Mouse (Mus musculus) liver, embryonic 11.5 days (tissue): ENCODE results near the gene Ubxn6. TPM values are rescaled to one million over a fixed set of nuclear protein-coding genes. Genes with fewer than 3 reads are reported as not detected.
A peak's percentile ranks its signal among the peaks of the same experiment; 100 is the strongest.

Source experiments
- ATAC-seq: fragments of 200-750 bp; cut with Nextera tagmentation; replicated peaks from 2 replicates; pipeline ENCODE4 v1.8.0; 2017; ENCODE audit warnings: moderate number of reproducible peaks, mild to moderate bottlenecking, moderate TSS enrichment, moderate library complexity; ENCODE audit not compliant: low FRiP score
- DNase-seq: peaks from one replicate; pipeline ENCODE4 v3.0.0-alpha.2; 2017; ENCODE audit warnings: low spot score
- H3K27ac ChIP-seq: fragments of 300-500 bp; sonication (generic); 2 replicates; pipeline ENCODE4 v1.5.1; 2014; ENCODE audit warnings: mild to moderate bottlenecking, low read depth, low read length, control low read depth
- H3K27me3 ChIP-seq: fragments of 300-500 bp; sonication (generic); replicated peaks from 2 replicates; pipeline ENCODE4 v1.6.1; 2014; ENCODE audit warnings: low read length, mixed read lengths; ENCODE audit not compliant: control insufficient read depth, insufficient read depth
- H3K36me3 ChIP-seq: fragments of 300-500 bp; sonication (generic); 2 replicates; pipeline ENCODE4 v1.6.1; 2014; ENCODE audit warnings: mild to moderate bottlenecking, low read length, moderate library complexity, mixed read lengths; ENCODE audit not compliant: control insufficient read depth, insufficient read depth
- H3K4me1 ChIP-seq: fragments of 300-500 bp; sonication (generic); replicated peaks from 2 replicates; pipeline ENCODE4 v1.6.1; 2014; ENCODE audit warnings: low read length, mixed read lengths; ENCODE audit not compliant: control insufficient read depth, insufficient read depth
- H3K4me2 ChIP-seq: fragments of 300-500 bp; sonication (generic); 2 replicates; pipeline ENCODE4 v1.6.1; 2014; ENCODE audit warnings: mild to moderate bottlenecking, control low read depth, moderate library complexity
- H3K4me3 ChIP-seq: fragments of 300-500 bp; sonication (generic); 2 replicates; pipeline ENCODE4 v1.5.1; 2014; ENCODE audit warnings: low read depth, low read length, control low read depth
- H3K9ac ChIP-seq: fragments of 300-500 bp; sonication (generic); 2 replicates; pipeline ENCODE4 v1.6.1; 2014; ENCODE audit warnings: low read depth, low read length, control low read depth
- H3K9me3 ChIP-seq: fragments of 300-500 bp; sonication (generic); 2 replicates; pipeline ENCODE4 v1.6.1; 2016; ENCODE audit warnings: low read length, inconsistent platforms, mixed read lengths; ENCODE audit not compliant: control insufficient read depth
- WGBS: fragments of 180-500 bp; shearing (Covaris S2); extraction: QIAGEN DNeasy Blood & Tissue Kit; methylation state at CpG from one replicate; pipeline ENCODE4 v1.1.7; 2014; 5-methylcytosine and 5-hydroxymethylcytosine counted together
- polyA plus RNA-seq: library from polyadenylated mRNA; unstranded; fragments of >200 nt; fragmentation: Nextera tagmentation; extraction: Ambion mirVana; gene quantifications from 2 replicates; pipeline ENCODE4 v1.2.1, GENCODE M21; 2014

Ubxn6 gene
- polyA plus RNA-seq, 1 experiment from 2014 or later: 25.7 TPM

GRCm38 (mm10) chr17:56036176-56036900, 38.5 kb downstream of the Ubxn6 start, which contains the start of gene Sh3gl1:
Gene Sh3gl1 (minus strand): TSS chr17:56036635.
- under 1% methylated on average over 73 of the region's 74 CpGs for WGBS
- H3K9ac ChIP-seq: peak within 1 kb of the TSS; percentile 98
- H3K36me3 ChIP-seq: peaks cover 5% of the 10 kb centered on the region
- no peaks in the 10 kb centered on the region for H3K27me3 ChIP-seq
- peak within 1 kb of the TSS; percentile 87 for H3K4me2 ChIP-seq
- H3K27ac ChIP-seq: peak within 1 kb of the TSS; percentile 91
- peaks cover 37% of the 10 kb centered on the region for H3K4me1 ChIP-seq
- no peaks in the 10 kb centered on the region for H3K9me3 ChIP-seq
- H3K4me3 ChIP-seq: peak within 1 kb of the TSS; percentile 77
- ATAC-seq (peak; percentile 86), DNase-seq (peak; percentile 99)

GRCm38 (mm10) chr17:56035216-56035615, 39.6 kb downstream of the Ubxn6 start:
- Histone ChIP-seq H3K36me3 (peaks cover 9% of the 10 kb centered on the region), H3K9me3 (no peaks in the 10 kb centered on the region), H3K27ac (no peak overlapping the region; the same call in 1 of the 2 replicates), H3K9ac (peak overlapping the region; percentile 98), H3K4me1 (peaks cover 47% of the 10 kb centered on the region), H3K4me3 (peak overlapping the region; percentile 77), H3K4me2 (peak overlapping the region; percentile 87), H3K27me3 (no peaks in the 10 kb centered on the region)
- 70% methylated on average over 4 of the region's 4 CpGs for WGBS
- DNase-seq (no peak), ATAC-seq (no peak)

- Histone ChIP-seq H3K36me3 (peaks cover 9% of the 10 kb centered on the region), H3K9ac (no peak overlapping the region), H3K4me2 (peak overlapping the region; percentile 87), H3K9me3 (no peaks in the 10 kb centered on the region), H3K27ac (no peak overlapping the region), H3K4me3 (peak overlapping the region; percentile 4; the same call in 1 of the 2 replicates), H3K4me1 (peaks cover 47% of the 10 kb centered on the region), H3K27me3 (no peaks in the 10 kb centered on the region)
- no peak for DNase-seq
- ATAC-seq: no peak
- 83% methylated on average over 6 of the region's 6 CpGs for WGBS
These were observed 40.1 kb downstream of the Ubxn6 start for GRCm38 (mm10) chr17:56034726-56035100.

DNA sequence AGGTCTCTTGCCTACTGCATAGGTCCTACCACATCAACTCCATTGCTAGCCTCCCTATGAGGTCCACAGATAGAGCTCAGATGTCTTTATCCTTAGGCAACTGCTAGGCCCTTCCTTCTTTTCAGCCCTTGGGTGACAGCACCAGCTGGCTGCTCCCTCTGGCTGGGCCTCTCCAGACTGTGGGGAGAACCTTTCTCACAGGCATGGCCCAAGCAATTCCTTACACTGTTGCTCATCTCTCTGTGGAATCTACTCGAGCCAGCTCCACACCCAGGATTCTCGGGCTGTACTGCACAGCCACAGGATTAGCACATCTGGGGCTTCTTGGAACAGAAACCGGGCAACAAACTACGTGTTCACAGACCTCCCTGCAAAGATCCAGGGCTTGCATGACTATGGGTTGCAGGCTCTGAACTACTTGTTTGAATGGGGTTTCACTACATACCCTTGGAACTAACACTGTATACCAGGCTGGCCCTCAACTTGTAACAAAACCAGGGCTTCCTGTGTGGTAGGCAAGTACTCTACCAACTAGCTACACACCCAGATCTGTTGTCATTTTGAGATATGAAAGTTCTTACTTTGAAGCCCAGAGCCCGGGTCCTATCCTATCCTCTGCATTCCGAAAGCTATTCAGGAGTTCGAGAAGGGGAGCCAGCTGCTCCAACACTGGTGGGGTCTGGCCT, 40.6 kb downstream of the Ubxn6 start:
- no peak overlapping the region for H3K9ac ChIP-seq
- peaks cover 47% of the 10 kb centered on the region for H3K4me1 ChIP-seq
- peak overlapping the region; percentile 87 for H3K4me2 ChIP-seq
- H3K27me3 ChIP-seq: no peaks in the 10 kb centered on the region
- ATAC-seq (no peak), DNase-seq (no peak)
- peaks cover 13% of the 10 kb centered on the region for H3K36me3 ChIP-seq
- 80% methylated on average over 7 of the region's 7 CpGs for WGBS
- H3K27ac ChIP-seq: 0 out of 2 replicates have a peak overlapping the region, but pooled peaks have one; percentile 23
- 0 out of 2 replicates have a peak overlapping the region, but pooled peaks have one; percentile 4 for H3K4me3 ChIP-seq
- H3K9me3 ChIP-seq: no peaks in the 10 kb centered on the region

DNA sequence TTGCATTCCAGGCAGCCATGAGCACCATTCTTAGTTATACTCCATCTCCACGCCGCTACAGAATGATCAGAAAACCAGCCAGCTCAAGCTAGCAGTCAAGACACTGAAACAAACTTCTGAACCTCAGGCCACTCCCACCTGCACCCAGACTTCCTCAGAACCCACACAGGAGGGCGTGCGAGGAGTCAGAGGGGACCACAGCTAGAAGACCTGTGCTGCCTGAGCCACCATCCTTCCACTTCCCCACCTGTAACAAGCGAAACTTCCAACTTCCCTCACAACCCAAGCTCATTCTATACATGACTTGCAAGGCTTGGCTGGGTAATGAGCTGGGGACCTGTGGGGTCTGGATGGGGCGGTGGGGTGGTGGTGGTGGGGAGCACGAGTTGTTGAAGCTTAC, 42.0 kb downstream of the Ubxn6 start:
- Histone ChIP-seq H3K4me2 (no peak overlapping the region), H3K9me3 (no peaks in the 10 kb centered on the region), H3K27ac (no peak overlapping the region), H3K9ac (no peak overlapping the region), H3K36me3 (peaks cover 19% of the 10 kb centered on the region), H3K4me3 (no peak overlapping the region), H3K4me1 (peaks cover 47% of the 10 kb centered on the region), H3K27me3 (no peaks in the 10 kb centered on the region)
- 68% methylated on average over 7 of the region's 7 CpGs for WGBS
- DNase-seq (no peak), ATAC-seq (no peak)

- no peaks in the 10 kb centered on the region for H3K27me3 ChIP-seq
- no peaks in the 10 kb centered on the region for H3K9me3 ChIP-seq
- ATAC-seq (no peak), DNase-seq (no peak)
- no peak overlapping the region for H3K27ac ChIP-seq
- no peak overlapping the region for H3K4me2 ChIP-seq
- no peak overlapping the region for H3K9ac ChIP-seq
- WGBS: 74% methylated on average over 6 of the region's 6 CpGs
- H3K36me3 ChIP-seq: peaks cover 19% of the 10 kb centered on the region
- H3K4me3 ChIP-seq: no peak overlapping the region
- H3K4me1 ChIP-seq: peaks cover 45% of the 10 kb centered on the region
These were observed 42.6 kb downstream of the Ubxn6 start for GRCm38 (mm10) chr17:56032127-56032733.

- Histone ChIP-seq H3K4me3 (no peak overlapping the region), H3K9me3 (no peaks in the 10 kb centered on the region), H3K27ac (no peak overlapping the region), H3K9ac (no peak overlapping the region), H3K36me3 (peaks cover 19% of the 10 kb centered on the region), H3K27me3 (no peaks in the 10 kb centered on the region), H3K4me1 (peaks cover 46% of the 10 kb centered on the region), H3K4me2 (no peak overlapping the region)
- 91% methylated on average over 7 of the region's 7 CpGs for WGBS
- ATAC-seq (no peak), DNase-seq (no peak)
These were observed 43.4 kb downstream of the Ubxn6 start for GRCm38 (mm10) chr17:56031431-56031830.

DNA sequence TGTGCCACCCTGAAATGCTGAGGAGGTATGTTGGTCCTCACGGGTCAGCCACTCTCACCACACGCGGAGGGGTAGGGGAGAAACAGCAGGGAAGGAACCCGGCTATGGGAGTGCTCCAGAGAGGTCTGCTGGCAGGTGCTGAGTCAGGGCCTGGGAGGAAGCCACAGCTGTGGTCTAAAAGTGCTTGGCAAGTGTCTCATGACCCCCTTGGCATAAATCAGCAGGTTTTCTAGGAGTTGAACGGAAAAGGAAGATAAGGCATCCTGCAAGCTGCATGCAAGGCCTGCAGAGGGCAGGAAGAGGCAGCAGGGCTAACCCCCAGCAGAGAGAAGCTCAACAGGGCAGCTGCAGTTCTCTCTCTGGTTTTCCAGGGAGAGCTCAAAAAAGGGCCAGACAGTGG, 43.9 kb downstream of the Ubxn6 start:
- H3K4me1 ChIP-seq: peaks cover 46% of the 10 kb centered on the region
- no peak for DNase-seq
- no peaks in the 10 kb centered on the region for H3K9me3 ChIP-seq
- H3K27ac ChIP-seq: no peak overlapping the region
- H3K27me3 ChIP-seq: no peaks in the 10 kb centered on the region
- no peak overlapping the region for H3K4me3 ChIP-seq
- peak; percentile 48 for ATAC-seq
- WGBS: 38% methylated on average over 5 of the region's 5 CpGs
- H3K4me2 ChIP-seq: no peak overlapping the region
- H3K9ac ChIP-seq: no peak overlapping the region
- H3K36me3 ChIP-seq: peaks cover 19% of the 10 kb centered on the region
